Mouse (Mus musculus): Measurements from ENCODE around the gene Arntl. TPM values are rescaled to one million over a fixed set of nuclear protein-coding genes. Genes with fewer than 3 reads are reported as not detected.

Gene Arntl
- 2.0 and 9.5 TPM in 2 replicates for polyA plus RNA-seq (2011; ENCODE audit: insufficient read depth, insufficient read length, low replicate concordance, missing spikeins)

DNA sequence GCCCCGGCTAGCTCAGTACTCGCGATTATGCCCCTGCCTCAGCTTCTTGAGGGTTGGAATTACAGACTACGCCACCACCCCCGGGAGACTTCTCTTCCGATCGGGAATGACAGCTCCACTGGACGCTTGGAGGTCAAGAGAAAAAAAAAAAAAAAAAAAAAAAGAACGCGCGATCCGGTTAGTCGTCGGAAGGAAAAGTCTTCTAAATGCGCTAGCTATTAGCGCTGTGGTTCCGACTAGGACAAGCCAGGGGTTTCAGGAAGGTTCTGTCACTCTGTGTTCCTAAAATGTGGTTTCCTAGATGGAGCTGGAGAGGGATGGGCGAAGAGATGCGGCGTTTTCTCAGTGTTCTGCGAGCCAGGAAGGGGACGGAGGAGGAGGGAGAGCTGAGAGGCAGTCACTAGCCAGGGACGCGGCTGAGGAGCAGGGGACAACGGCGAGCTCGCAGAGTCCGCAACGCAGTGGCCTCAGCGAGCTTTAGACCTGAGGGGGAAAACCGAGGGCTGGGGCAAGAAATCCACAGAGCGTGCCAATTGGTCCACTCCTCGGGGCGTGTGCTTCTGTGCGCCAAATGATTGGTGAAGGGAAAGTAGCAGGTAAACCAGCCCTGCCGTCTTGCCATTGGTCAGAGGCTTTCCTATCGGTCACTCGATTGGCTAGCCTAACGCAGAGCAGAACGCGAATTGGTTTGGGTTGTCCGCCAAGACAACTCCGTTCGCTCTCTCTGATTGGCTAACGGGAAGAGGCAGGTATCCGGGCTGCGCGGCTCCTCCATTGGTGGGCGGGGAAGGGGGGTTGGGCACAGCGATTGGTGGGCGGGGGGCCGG is at the start of gene Arntl:
Gene Arntl, plus strand, starts transcription at position 822 of the 827 bp plus-strand sequence.
- peak; percentile 70 for TF ChIP-seq POLR2A (IDR thresholded peaks at IDR 0.05; ENCODE audit: borderline replicate concordance, control insufficient read depth, low read depth, low read length)
- 0 out of 2 replicates have a peak, but pooled peaks have one; percentile 2 for TF ChIP-seq CTCF (IDR thresholded peaks at IDR 0.05; ENCODE audit: control insufficient read depth, insufficient read depth, low read length)
- peaks cover 2% of the 10 kb centered on the region; the same call in 1 of the 2 replicates for H3K4me1 ChIP-seq (ENCODE audit: control insufficient read depth, insufficient read depth, low read length)
- WGBS = 1% methylated on average over 52 of the region's 52 CpGs
- peak within 1 kb of the TSS; percentile 70 for H3K27ac ChIP-seq (ENCODE audit: control insufficient read depth, insufficient read depth, low read depth, low read length, poor library complexity)
- H3K4me3 ChIP-seq (replicated peaks; ENCODE audit: control insufficient read depth, low read depth, low read length) = peak within 1 kb of the TSS; percentile 76

DNA sequence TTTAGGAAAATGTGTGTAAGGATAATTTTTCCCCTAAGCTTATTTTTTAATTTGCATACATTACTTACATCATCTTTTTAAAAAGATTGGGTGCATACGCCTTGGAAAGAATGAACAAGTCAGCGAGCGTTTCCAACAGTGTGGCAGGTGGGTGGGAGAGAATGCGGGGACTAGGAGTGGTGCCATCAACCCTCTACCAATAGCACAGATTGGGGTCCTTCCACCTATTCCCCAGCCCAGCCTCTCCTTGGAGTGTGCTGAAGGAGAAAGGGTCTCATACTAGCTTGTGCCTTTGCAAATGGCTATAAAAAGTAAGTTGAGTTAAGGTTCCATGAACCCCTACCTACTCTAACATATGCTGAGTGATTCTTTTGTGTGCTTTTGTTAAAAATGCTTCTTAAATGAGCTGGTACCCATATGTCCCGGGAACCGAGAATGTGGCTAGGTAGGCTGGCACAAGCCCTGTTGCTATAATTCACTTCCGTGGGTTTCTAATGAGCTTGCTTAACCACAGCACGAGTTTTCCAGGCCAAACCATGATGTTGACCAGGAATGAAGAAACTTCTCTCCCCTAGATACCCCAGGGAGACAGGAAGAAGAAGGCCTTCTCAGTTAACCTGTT is 46.1 kb upstream of the Arntl start:
- WGBS = 67% methylated on average over 8 of the region's 8 CpGs
- Histone ChIP-seq H3K27ac (ENCODE audit: control insufficient read depth, insufficient read depth, low read depth, low read length, poor library complexity) (no peak overlapping the region), H3K4me3 (replicated peaks; ENCODE audit: control insufficient read depth, low read depth, low read length) (no peak overlapping the region), H3K4me1 (ENCODE audit: control insufficient read depth, insufficient read depth, low read length) (no peaks in the 10 kb centered on the region)
- TF ChIP-seq CTCF (IDR thresholded peaks at IDR 0.05; ENCODE audit: control insufficient read depth, insufficient read depth, low read length) (no peak), POLR2A (IDR thresholded peaks at IDR 0.05; ENCODE audit: borderline replicate concordance, control insufficient read depth, low read depth, low read length) (no peak)

DNA sequence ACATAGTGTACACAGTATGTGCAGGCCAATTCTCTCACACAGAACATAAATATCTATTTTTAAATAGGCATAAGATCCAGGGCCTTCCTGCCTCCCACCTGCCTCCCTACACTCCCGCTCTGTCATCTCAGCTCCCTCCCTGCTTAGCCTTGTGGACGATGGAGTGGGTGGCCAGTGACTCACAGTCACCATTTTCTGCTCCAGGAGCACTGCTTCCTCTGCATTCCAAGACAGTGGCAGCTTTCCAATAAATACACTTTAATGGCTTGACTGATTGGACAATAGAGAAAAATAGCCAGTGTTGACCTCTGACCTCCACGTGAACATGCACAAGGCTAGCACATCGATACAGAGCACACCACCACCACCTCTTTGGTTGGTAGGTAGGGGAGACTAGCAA is 42.5 kb upstream of the Arntl start:
- Histone ChIP-seq H3K4me1 (ENCODE audit: control insufficient read depth, insufficient read depth, low read length) (no peaks in the 10 kb centered on the region), H3K4me3 (replicated peaks; ENCODE audit: control insufficient read depth, low read depth, low read length) (no peak overlapping the region), H3K27ac (ENCODE audit: control insufficient read depth, insufficient read depth, low read depth, low read length, poor library complexity) (no peak overlapping the region)
- TF ChIP-seq POLR2A (IDR thresholded peaks at IDR 0.05; ENCODE audit: borderline replicate concordance, control insufficient read depth, low read depth, low read length) (no peak), CTCF (IDR thresholded peaks at IDR 0.05; ENCODE audit: control insufficient read depth, insufficient read depth, low read length) (no peak)
- WGBS = 69% methylated on average over 4 of the region's 4 CpGs

DNA sequence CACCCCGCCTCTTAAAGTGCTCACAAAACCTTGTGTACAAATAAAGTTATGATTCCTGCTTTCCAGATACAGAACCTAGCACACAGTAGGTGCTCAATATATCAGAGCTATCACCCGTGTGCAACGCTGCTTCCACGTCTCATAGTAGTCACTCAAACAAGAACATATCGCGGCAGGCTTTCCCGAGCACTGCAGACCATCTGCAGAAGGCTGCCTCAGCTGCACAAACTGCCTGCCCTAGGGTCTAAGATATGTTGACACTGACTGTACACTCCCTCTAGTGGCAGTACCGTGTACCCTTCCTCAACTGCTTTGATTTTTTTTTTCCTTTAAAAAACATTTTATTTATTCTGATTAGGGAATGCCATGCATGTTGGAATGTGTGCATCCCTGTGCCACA is 40.2 kb upstream of the Arntl start:
- TF ChIP-seq POLR2A (IDR thresholded peaks at IDR 0.05; ENCODE audit: borderline replicate concordance, control insufficient read depth, low read depth, low read length) (no peak), CTCF (IDR thresholded peaks at IDR 0.05; ENCODE audit: control insufficient read depth, insufficient read depth, low read length) (no peak)
- Histone ChIP-seq H3K4me3 (replicated peaks; ENCODE audit: control insufficient read depth, low read depth, low read length) (no peak overlapping the region), H3K27ac (ENCODE audit: control insufficient read depth, insufficient read depth, low read depth, low read length, poor library complexity) (no peak overlapping the region), H3K4me1 (ENCODE audit: control insufficient read depth, insufficient read depth, low read length) (no peaks in the 10 kb centered on the region)
- 20% methylated on average over 8 of the region's 8 CpGs for WGBS

DNA sequence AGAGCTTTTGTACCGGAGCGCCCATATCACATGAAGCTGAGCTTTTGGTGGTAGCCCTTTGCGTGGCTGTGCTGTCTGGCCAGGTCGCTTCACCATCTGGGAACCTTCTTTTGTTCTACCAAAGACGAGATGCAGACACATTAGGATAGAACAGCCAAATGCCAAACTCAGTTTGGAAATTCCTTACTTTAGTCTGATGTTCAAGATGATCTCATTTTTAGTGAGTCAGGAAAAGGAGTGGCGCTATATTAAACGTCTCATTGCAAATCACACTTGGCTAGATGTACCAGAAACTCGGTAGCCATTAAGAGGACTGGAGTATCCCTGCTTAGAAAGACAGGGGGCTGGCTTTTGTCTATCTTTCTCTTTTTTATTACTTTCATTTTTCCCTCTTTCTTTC is 38.7 kb upstream of the Arntl start:
- Histone ChIP-seq H3K4me3 (replicated peaks; ENCODE audit: control insufficient read depth, low read depth, low read length) (no peak overlapping the region), H3K27ac (ENCODE audit: control insufficient read depth, insufficient read depth, low read depth, low read length, poor library complexity) (no peak overlapping the region), H3K4me1 (ENCODE audit: control insufficient read depth, insufficient read depth, low read length) (no peaks in the 10 kb centered on the region; the same call in 1 of the 2 replicates)
- no peak for TF ChIP-seq CTCF (IDR thresholded peaks at IDR 0.05; ENCODE audit: control insufficient read depth, insufficient read depth, low read length)
- no peak for TF ChIP-seq POLR2A (IDR thresholded peaks at IDR 0.05; ENCODE audit: borderline replicate concordance, control insufficient read depth, low read depth, low read length)
- 73% methylated on average over 8 of the region's 8 CpGs for WGBS

DNA sequence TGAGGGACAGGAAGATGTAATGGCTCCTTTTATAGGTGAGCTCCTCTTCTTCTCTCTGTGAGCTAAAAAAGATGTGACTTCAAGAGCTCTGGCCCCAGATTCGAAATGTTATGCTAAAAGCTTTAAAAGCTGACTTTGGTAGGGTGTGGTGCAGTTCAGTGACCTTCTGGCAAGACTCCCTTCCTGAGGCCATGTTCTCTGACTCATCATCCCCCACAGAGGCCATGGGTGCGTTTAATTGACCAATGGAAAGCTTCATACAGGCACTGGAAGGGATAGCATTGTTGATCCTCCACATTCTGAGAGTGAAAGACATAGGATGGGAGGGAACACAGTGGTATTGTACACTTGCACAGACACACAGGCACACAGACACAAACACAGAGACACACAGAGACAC is 34.8 kb upstream of the Arntl start:
- H3K4me1 ChIP-seq (ENCODE audit: control insufficient read depth, insufficient read depth, low read length) = no peaks in the 10 kb centered on the region; the same call in 1 of the 2 replicates
- H3K4me3 ChIP-seq (replicated peaks; ENCODE audit: control insufficient read depth, low read depth, low read length) = no peak overlapping the region
- TF ChIP-seq CTCF (IDR thresholded peaks at IDR 0.05; ENCODE audit: control insufficient read depth, insufficient read depth, low read length) (no peak), POLR2A (IDR thresholded peaks at IDR 0.05; ENCODE audit: borderline replicate concordance, control insufficient read depth, low read depth, low read length) (no peak)
- 39% methylated on average over 2 of the region's 2 CpGs for WGBS
- no peak overlapping the region for H3K27ac ChIP-seq (ENCODE audit: control insufficient read depth, insufficient read depth, low read depth, low read length, poor library complexity)

DNA sequence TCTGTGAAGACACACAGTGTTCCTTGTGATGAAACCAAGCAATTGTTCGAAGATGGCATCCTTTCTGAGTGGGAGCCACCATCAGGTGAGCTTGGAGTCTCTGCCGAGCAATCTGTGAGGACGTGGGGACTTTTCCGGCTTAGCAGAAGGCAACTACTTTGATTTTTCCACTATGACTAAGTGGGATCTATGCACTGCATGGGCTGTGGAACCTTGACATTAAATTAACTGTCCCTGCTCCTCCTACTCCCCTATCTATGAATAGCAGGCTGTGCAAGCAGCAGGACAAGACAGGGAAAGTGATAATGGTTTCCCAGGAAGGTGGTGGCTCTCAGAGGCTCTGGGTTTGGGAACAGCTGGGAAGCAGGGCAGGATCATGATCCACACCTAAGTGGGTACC is 31.8 kb upstream of the Arntl start:
- no peak overlapping the region for H3K4me3 ChIP-seq (replicated peaks; ENCODE audit: control insufficient read depth, low read depth, low read length)
- 83% methylated on average over 4 of the region's 4 CpGs for WGBS
- no peaks in the 10 kb centered on the region; the same call in 1 of the 2 replicates for H3K4me1 ChIP-seq (ENCODE audit: control insufficient read depth, insufficient read depth, low read length)
- TF ChIP-seq POLR2A (IDR thresholded peaks at IDR 0.05; ENCODE audit: borderline replicate concordance, control insufficient read depth, low read depth, low read length) (no peak), CTCF (IDR thresholded peaks at IDR 0.05; ENCODE audit: control insufficient read depth, insufficient read depth, low read length) (no peak)
- no peak overlapping the region for H3K27ac ChIP-seq (ENCODE audit: control insufficient read depth, insufficient read depth, low read depth, low read length, poor library complexity)

DNA sequence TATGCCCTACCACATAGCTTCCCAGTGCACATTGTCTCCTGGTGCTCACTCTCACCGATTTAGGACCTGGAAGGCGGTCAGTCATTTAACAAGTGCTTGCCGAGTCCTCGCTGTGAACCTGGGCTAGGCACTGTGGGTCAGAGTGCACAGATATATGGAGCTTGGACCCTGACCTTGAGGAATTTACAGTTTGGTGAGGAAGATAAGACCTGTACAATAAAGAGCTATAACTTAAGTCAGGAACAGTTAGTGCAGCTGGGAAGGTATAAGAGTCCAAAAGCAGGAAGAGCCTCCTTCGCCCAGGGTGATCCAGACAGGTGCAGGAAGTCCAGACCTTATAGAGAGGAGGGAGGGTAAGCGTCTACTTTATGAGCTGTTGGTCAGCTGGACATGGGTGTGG is 29.2 kb upstream of the Arntl start:
- Histone ChIP-seq H3K4me1 (ENCODE audit: control insufficient read depth, insufficient read depth, low read length) (no peaks in the 10 kb centered on the region), H3K27ac (ENCODE audit: control insufficient read depth, insufficient read depth, low read depth, low read length, poor library complexity) (no peak overlapping the region), H3K4me3 (replicated peaks; ENCODE audit: control insufficient read depth, low read depth, low read length) (no peak overlapping the region)
- WGBS = 83% methylated on average over 6 of the region's 6 CpGs
- TF ChIP-seq POLR2A (IDR thresholded peaks at IDR 0.05; ENCODE audit: borderline replicate concordance, control insufficient read depth, low read depth, low read length) (no peak), CTCF (IDR thresholded peaks at IDR 0.05; ENCODE audit: control insufficient read depth, insufficient read depth, low read length) (no peak)

Data from bone marrow, adult 2 months (tissue).